In genomic region chr2:32706971-32707370, GRCm38 (mm10) we compare ENCODE assay signal across 30 mouse cellular contexts. TPM values are rescaled to one million over a fixed set of nuclear protein-coding genes. Genes with fewer than 3 reads are reported as not detected.
DNase-seq lines count a peak whose midpoint lies in the region; ATAC-seq and TF ChIP-seq lines count a peak whose summit lies in the region.
"Had no signal": no experiment of that assay in that cellular context is flagged by ENCODE, and none has a peak within 500 bp of the region (broad histone marks: within the 10 kb centered on the region; RNA-seq: fewer than 3 reads in every experiment).

No protein-coding gene starts in this region.

- in situ Hi-C loops in CH12.LX (cut with MboI; ENCODE audit: low pct_ligation_motif_present, low pct_unique_long_range_greater_than_20kb, low sequenced_read_pairs): no loop called here

- peaks cover 47% of the 10 kb centered on the region for H3K79me2 ChIP-seq in CH12.LX (replicated peaks; ENCODE audit: control insufficient read depth, extremely low read depth, insufficient read depth, poor library complexity, severe bottlenecking)

- ATAC-seq in intestine, postnatal 0 days: no peak
- no peak for ATAC-seq in intestine, embryonic 16.5 days
- ATAC-seq: activated CD4-positive, CD25-positive, alpha-beta regulatory T cell, adult 4 months; CD4-positive, CD25-positive, alpha-beta regulatory T cell, adult 4 months; forebrain, embryonic 14.5 days; forebrain, embryonic 16.5 days; Patski had no signal

- no peak for TF ChIP-seq RAD21 in CH12.LX (IDR thresholded peaks at IDR 0.05; ENCODE audit: low read depth, low read length)

- no peak for TF ChIP-seq EP300 in CH12.LX (IDR thresholded peaks at IDR 0.05; ENCODE audit: low read length)

- H3K36me3 ChIP-seq in intestine, postnatal 0 days (ENCODE audit: control insufficient read depth, insufficient read depth): peaks cover 66% of the 10 kb centered on the region
- peaks cover 28% of the 10 kb centered on the region for H3K36me3 ChIP-seq in intestine, embryonic 16.5 days (ENCODE audit: control insufficient read depth, insufficient read depth, low read length)
- H3K36me3 ChIP-seq in CH12.LX (replicated peaks in 1 of 2; ENCODE audit: control insufficient read depth in 1 of 2, insufficient read depth in 1 of 2, low read length in 1 of 2): peaks cover 73 to 90% of the 10 kb centered on the region in 2 experiments

- no peak for TF ChIP-seq CTCF in intestine, postnatal 0 days (IDR thresholded peaks at IDR 0.05; ENCODE audit: low read depth)
- TF ChIP-seq CTCF in CH12.LX (conservative IDR thresholded peaks at IDR 0.05 in 1 of 2, IDR thresholded peaks at IDR 0.05 in 1 of 2; ENCODE audit: low read depth in 2 of 2, low read length in 2 of 2): no peak

- H3K4me3 ChIP-seq in intestine, postnatal 0 days (ENCODE audit: low read depth, low read length): no peak overlapping the region
- no peak overlapping the region for H3K4me3 ChIP-seq in intestine, embryonic 16.5 days (ENCODE audit: low read length)
- no peak overlapping the region for H3K4me3 ChIP-seq in CH12.LX (replicated peaks in 1 of 3; ENCODE audit: low read depth in 2 of 3, low read length in 2 of 3, poor library complexity in 1 of 3)
- H3K4me3 ChIP-seq: embryonic facial prominence, embryonic 13.5 days; embryonic facial prominence, embryonic 15.5 days; erythroblast, embryonic 14.5 days; forebrain, embryonic 10.5 days; forebrain, embryonic 12.5 days had no signal

- H3K27me3 ChIP-seq in intestine, postnatal 0 days (replicated peaks; ENCODE audit: control insufficient read depth, insufficient read depth, low read length): no peaks in the 10 kb centered on the region
- no peaks in the 10 kb centered on the region for H3K27me3 ChIP-seq in intestine, embryonic 16.5 days (replicated peaks; ENCODE audit: control insufficient read depth, insufficient read depth, low read length)
- no peaks in the 10 kb centered on the region for H3K27me3 ChIP-seq in CH12.LX (replicated peaks)
- H3K27me3 ChIP-seq: embryonic facial prominence, embryonic 13.5 days; embryonic facial prominence, embryonic 15.5 days; forebrain, embryonic 12.5 days; Patski had no signal

- DNase-seq in gastrocnemius, adult 18-20 months (ENCODE audit: low spot score): peak; percentile 32
- no peak for DNase-seq in gastrocnemius, postnatal 10 days
- peak; percentile 92 for DNase-seq in heart, adult 11 months
- DNase-seq in heart, postnatal 14 days: no peak
- DNase-seq in CH12.LX (ENCODE audit: extremely low read depth) (no peak), MN1 (ENCODE audit: low spot score) (no peak)
- DNase-seq: adrenal gland, adult 8-10 months; adrenal gland, postnatal 14 days; adrenal gland, postnatal 36 days; B cell, adult 2 months; cerebellum, adult 11-12 months; cerebellum, adult 2 months; cerebellum, adult 9-10 months; cerebellum, postnatal 10 days; cerebellum, postnatal 25 days had no signal

- 0 out of 2 replicates have a peak, but pooled peaks have one; percentile 11 for TF ChIP-seq POLR2A in CH12.LX (IDR thresholded peaks at IDR 0.05; ENCODE audit: low read depth, low read length)

- 87% methylated on average over 6 of the region's 6 CpGs for WGBS in intestine, postnatal 0 days
- WGBS in intestine, embryonic 16.5 days: 92% methylated on average over 6 of the region's 6 CpGs

- 0 out of 2 replicates have a peak overlapping the region, but pooled peaks have one; percentile 21 for H3K27ac ChIP-seq in intestine, postnatal 0 days (ENCODE audit: low read depth, low read length)
- no peak overlapping the region for H3K27ac ChIP-seq in intestine, embryonic 16.5 days (ENCODE audit: low read length)
- no peak overlapping the region for H3K27ac ChIP-seq in CH12.LX (ENCODE audit: insufficient read depth, low read depth)
- H3K27ac ChIP-seq: embryonic facial prominence, embryonic 13.5 days; embryonic facial prominence, embryonic 15.5 days; forebrain, embryonic 10.5 days; forebrain, embryonic 12.5 days had no signal

- H3K9me3 ChIP-seq in intestine, postnatal 0 days (ENCODE audit: control insufficient read depth): no peaks in the 10 kb centered on the region
- no peaks in the 10 kb centered on the region for H3K9me3 ChIP-seq in intestine, embryonic 16.5 days (ENCODE audit: control insufficient read depth, low read length)
- H3K9me3 ChIP-seq in CH12.LX (replicated peaks; ENCODE audit: low read length): no peaks in the 10 kb centered on the region
- H3K9me3 ChIP-seq: embryonic facial prominence, embryonic 13.5 days; embryonic facial prominence, embryonic 15.5 days; forebrain, embryonic 10.5 days; forebrain, embryonic 12.5 days had no signal

- intact Hi-C loops in heart, postnatal 14 days (cut with DNase I): no loop called here

- H3K4me1 ChIP-seq in intestine, postnatal 0 days (replicated peaks; ENCODE audit: control insufficient read depth, insufficient read depth, low read length): peaks cover 11% of the 10 kb centered on the region; the same call in 1 of the 2 replicates
- H3K4me1 ChIP-seq in intestine, embryonic 16.5 days (ENCODE audit: control insufficient read depth, insufficient read depth, low read length): peaks cover 18% of the 10 kb centered on the region
- peaks cover 16 to 28% of the 10 kb centered on the region in 2 experiments for H3K4me1 ChIP-seq in CH12.LX (ENCODE audit: control insufficient read depth in 1 of 2, insufficient read depth in 2 of 2)

- no peak overlapping the region for H3K4me2 ChIP-seq in intestine, postnatal 0 days (replicated peaks; ENCODE audit: low read depth)
- no peak overlapping the region for H3K4me2 ChIP-seq in intestine, embryonic 16.5 days (ENCODE audit: low read depth, low read length)
- H3K4me2 ChIP-seq in CH12.LX (ENCODE audit: insufficient read depth, low read depth, poor library complexity, severe bottlenecking): no peak overlapping the region
- H3K4me2 ChIP-seq: embryonic facial prominence, embryonic 13.5 days; embryonic facial prominence, embryonic 15.5 days; forebrain, embryonic 12.5 days had no signal

- no peak overlapping the region for H3K9ac ChIP-seq in intestine, postnatal 0 days (ENCODE audit: low read depth, low read length)
- no peak overlapping the region for H3K9ac ChIP-seq in intestine, embryonic 16.5 days (ENCODE audit: low read depth, low read length)
- no peak overlapping the region for H3K9ac ChIP-seq in CH12.LX (ENCODE audit: insufficient read depth, low read depth)
- H3K9ac ChIP-seq: embryonic facial prominence, embryonic 13.5 days; embryonic facial prominence, embryonic 15.5 days; forebrain, embryonic 12.5 days had no signal

- dilution Hi-C loops in CH12.LX (cut with MboI; ENCODE audit: extremely low pct_ligation_motif_present, extremely low pct_unique_long_range_greater_than_20kb, low sequenced_read_pairs): no loop called here

TF ChIP-seq in CH12.LX, 34 proteins besides CTCF, POLR2A, EP300 and RAD21 (continues in another document):
- TF ChIP-seq MYC (IDR thresholded peaks at IDR 0.05; ENCODE audit: low read depth, low read length): no peak
- no peak for TF ChIP-seq KAT2A (IDR thresholded peaks at IDR 0.05; ENCODE audit: insufficient replicate concordance, low read length)
- TF ChIP-seq ETS1 (conservative IDR thresholded peaks at IDR 0.05; ENCODE audit: low read depth, low read length): no peak
- no peak for TF ChIP-seq HCFC1 (IDR thresholded peaks at IDR 0.05; ENCODE audit: low read depth, low read length)

RNA-seq across cellular contexts. Expression of gene Fpgs, which starts 3.0 kb away (rescaled TPM):
- 1 to 10 TPM; 4.8 to 5.4 TPM for total RNA-seq in gastrocnemius, adult 18-20 months (2021)
- 10 to 100 TPM; 10.5 to 15.6 TPM for total RNA-seq in gastrocnemius, postnatal 10 days (2021)
- total RNA-seq in heart, postnatal 14 days (2021): 1 to 10 TPM; 6.0 to 7.4 TPM
- polyA plus RNA-seq in intestine, postnatal 0 days (2015; fragmentation: Nextera tagmentation; extraction: Ambion mirVana): 12.4 and 15.2 TPM in 2 replicates
- polyA plus RNA-seq in intestine, embryonic 16.5 days (2015; fragmentation: Nextera tagmentation; extraction: Ambion mirVana): 29.8 and 32.0 TPM in 2 replicates
- total RNA-seq in CH12.LX (2012; rRNA removed): 31.8 and 34.1 TPM in 2 replicates
- total RNA-seq in CH12.LX (2014; rRNA removed): 37.9 and 41.8 TPM in 2 replicates
- polyA plus RNA-seq in CH12.LX (2012; ENCODE audit: insufficient read length, low read depth): 52.4 and 59.2 TPM in 2 replicates

RNA-seq across cellular contexts. Expression of gene Cdk9, which starts 5.9 kb away (rescaled TPM):
- total RNA-seq in gastrocnemius, adult 18-20 months (2021): 10 to 100 TPM; 19.3 to 19.9 TPM
- 10 to 100 TPM; 29.5 to 35.2 TPM for total RNA-seq in gastrocnemius, postnatal 10 days (2021)
- 10 to 100 TPM; 30.7 to 31.3 TPM for total RNA-seq in heart, postnatal 14 days (2021)
- polyA plus RNA-seq in intestine, postnatal 0 days (2015; fragmentation: Nextera tagmentation; extraction: Ambion mirVana): 54.0 and 62.2 TPM in 2 replicates
- polyA plus RNA-seq in intestine, embryonic 16.5 days (2015; fragmentation: Nextera tagmentation; extraction: Ambion mirVana): 83.4 and 86.0 TPM in 2 replicates
- total RNA-seq in CH12.LX (2012; rRNA removed) (41.7 and 45.2 TPM in 2 replicates), CH12.LX (2014; rRNA removed) (72.1 and 73.7 TPM in 2 replicates)
- 136 and 138 TPM in 2 replicates for polyA plus RNA-seq in CH12.LX (2012; ENCODE audit: insufficient read length, low read depth)

RNA-seq across cellular contexts. Expression of gene Sh2d3c, which starts 13.9 kb away (rescaled TPM):
- total RNA-seq in gastrocnemius, adult 18-20 months (2021): 1 to 10 TPM; 5.7 to 7.3 TPM
- 10 to 100 TPM; 13.2 to 16.6 TPM for total RNA-seq in gastrocnemius, postnatal 10 days (2021)
- 10 to 100 TPM; 37.4 to 39.4 TPM for total RNA-seq in heart, postnatal 14 days (2021)
- polyA plus RNA-seq in intestine, postnatal 0 days (2015; fragmentation: Nextera tagmentation; extraction: Ambion mirVana): 11.2 and 11.7 TPM in 2 replicates
- polyA plus RNA-seq in intestine, embryonic 16.5 days (2015; fragmentation: Nextera tagmentation; extraction: Ambion mirVana): 26.1 and 26.5 TPM in 2 replicates
- total RNA-seq in CH12.LX (2012; rRNA removed): 10.2 and 11.1 TPM in 2 replicates
- 4.8 and 5.1 TPM in 2 replicates for total RNA-seq in CH12.LX (2014; rRNA removed)
- polyA plus RNA-seq in CH12.LX (2012; ENCODE audit: insufficient read length, low read depth): 22.0 and 25.8 TPM in 2 replicates

RNA-seq across cellular contexts. Expression of gene 6330409D20Rik, which starts 33.8 kb away (rescaled TPM):
- total RNA-seq in gastrocnemius, adult 18-20 months (2021): not detected
- not detected for total RNA-seq in gastrocnemius, postnatal 10 days (2021)
- not detected for total RNA-seq in heart, postnatal 14 days (2021)
- polyA plus RNA-seq in intestine, postnatal 0 days (2015; fragmentation: Nextera tagmentation; extraction: Ambion mirVana): 0.18 TPM in 2 replicates
- 0.26 TPM in 1 of 2 replicates, not detected in the other for polyA plus RNA-seq in intestine, embryonic 16.5 days (2015; fragmentation: Nextera tagmentation; extraction: Ambion mirVana)
- total RNA-seq in CH12.LX (2012; rRNA removed) (not detected in 2 replicates), CH12.LX (2014; rRNA removed) (not detected in 2 replicates)
- 0.41 and 0.46 TPM in 2 replicates for polyA plus RNA-seq in CH12.LX (2012; ENCODE audit: insufficient read length, low read depth)
- total RNA-seq: adrenal gland, adult 18-20 months; adrenal gland, adult 8-10 months; adrenal gland, postnatal 14 days; adrenal gland, postnatal 36 days; ES-E14; MEL had no signal
- polyA plus RNA-seq: erythroblast, embryonic 14.5 days; Patski had no signal

RNA-seq across cellular contexts. Expression of gene Tor2a, which starts 50.1 kb away (rescaled TPM):
- 1 to 10 TPM; 4.1 to 4.8 TPM for total RNA-seq in gastrocnemius, adult 18-20 months (2021)
- total RNA-seq in gastrocnemius, postnatal 10 days (2021): 10 to 100 TPM; 12.7 to 13.7 TPM
- total RNA-seq in heart, postnatal 14 days (2021): 10 to 100 TPM; 10.7 to 12.1 TPM
- polyA plus RNA-seq in intestine, postnatal 0 days (2015; fragmentation: Nextera tagmentation; extraction: Ambion mirVana): 59.2 and 60.4 TPM in 2 replicates
- polyA plus RNA-seq in intestine, embryonic 16.5 days (2015; fragmentation: Nextera tagmentation; extraction: Ambion mirVana): 73.1 and 74.0 TPM in 2 replicates
- total RNA-seq in CH12.LX (2012; rRNA removed): 49.9 and 53.8 TPM in 2 replicates
- 37.5 and 41.4 TPM in 2 replicates for total RNA-seq in CH12.LX (2014; rRNA removed)
- 28.5 and 33.3 TPM in 2 replicates for polyA plus RNA-seq in CH12.LX (2012; ENCODE audit: insufficient read length, low read depth)

Comparison
In these comparisons a context has a peak if more than half of its experiments do, and no peak if none do; other contexts are left out.
1. DNase-seq: peak in gastrocnemius, adult 18-20 months (single experiment) and heart, adult 11 months (single experiment); none in gastrocnemius, postnatal 10 days (single experiment), heart, postnatal 14 days (0 of 2), CH12.LX (single experiment) and MN1 (single experiment).